Mouse (Mus musculus) liver, embryonic 15.5 days (tissue): ENCODE measurements around the gene Prg4. TPM values are rescaled to one million over a fixed set of nuclear protein-coding genes. Genes with fewer than 3 reads are reported as not detected.

ENCODE experiments used
- ATAC-seq: fragments of 200-750 bp; cut with Nextera tagmentation; 2 replicates; pipeline ENCODE4 v1.8.0; 2017; ENCODE audit warnings: moderate number of reproducible peaks, mild to moderate bottlenecking, moderate library complexity; ENCODE audit not compliant: insufficient read depth
- H3K27ac ChIP-seq: fragments of 300-500 bp; sonication (generic); replicated peaks from 2 replicates; pipeline ENCODE4 v1.5.1; 2015; ENCODE audit warnings: mild to moderate bottlenecking, inconsistent platforms
- H3K27me3 ChIP-seq: fragments of 300-500 bp; sonication (generic); 2 replicates; pipeline ENCODE4 v1.6.1; 2015; ENCODE audit warnings: mild to moderate bottlenecking, inconsistent platforms
- H3K36me3 ChIP-seq: fragments of 300-500 bp; sonication (generic); replicated peaks from 2 replicates; pipeline ENCODE4 v1.6.1; 2015; ENCODE audit warnings: moderate library complexity, mild to moderate bottlenecking, inconsistent platforms
- H3K4me1 ChIP-seq: fragments of 300-500 bp; sonication (generic); replicated peaks from 2 replicates; pipeline ENCODE4 v1.6.1; 2015; ENCODE audit warnings: inconsistent platforms
- H3K4me2 ChIP-seq: fragments of 300-500 bp; sonication (generic); 2 replicates; pipeline ENCODE4 v1.6.1; 2015; ENCODE audit warnings: moderate library complexity, mild to moderate bottlenecking, inconsistent platforms
- H3K4me3 ChIP-seq: fragments of 300-500 bp; sonication (generic); replicated peaks from 2 replicates; pipeline ENCODE4 v1.5.1; 2015; ENCODE audit warnings: mild to moderate bottlenecking, inconsistent platforms
- H3K9ac ChIP-seq: fragments of 300-500 bp; sonication (generic); 2 replicates; pipeline ENCODE4 v1.6.1; 2015; ENCODE audit warnings: moderate library complexity, mild to moderate bottlenecking, inconsistent platforms
- H3K9me3 ChIP-seq: fragments of 300-500 bp; sonication (generic); replicated peaks from 2 replicates; pipeline ENCODE4 v1.6.1; 2016; ENCODE audit warnings: inconsistent platforms
- WGBS: fragments of 180-500 bp; shearing (Covaris S2); methylation state at CpG from one replicate; pipeline ENCODE4 v1.1.7; 2015; ENCODE audit warnings: mixed read lengths; ENCODE audit not compliant: insufficient replicate concordance; 5-methylcytosine and 5-hydroxymethylcytosine counted together
- polyA plus RNA-seq: library from polyadenylated mRNA; unstranded; fragments of >200 nt; fragmentation: Nextera tagmentation; extraction: Ambion mirVana; gene quantifications from 2 replicates; pipeline ENCODE4 v1.2.1, GENCODE M21; 2015

The Prg4 gene
- polyA plus RNA-seq: 0.06 and 0.14 TPM in 2 replicates

- no peak within 1 kb of the TSS for H3K9ac ChIP-seq
- H3K4me1 ChIP-seq: no peaks in the 10 kb centered on the region
- 66% methylated on average over 3 of the region's 3 CpGs for WGBS
- ATAC-seq: no peak
- H3K4me3 ChIP-seq: no peak within 1 kb of the TSS
- no peak within 1 kb of the TSS for H3K27ac ChIP-seq
- H3K9me3 ChIP-seq: no peaks in the 10 kb centered on the region
- no peaks in the 10 kb centered on the region for H3K36me3 ChIP-seq
- H3K27me3 ChIP-seq: no peaks in the 10 kb centered on the region
- no peak within 1 kb of the TSS for H3K4me2 ChIP-seq
Measured at GRCm38 (mm10) chr1:150466132-150466531, at the start of gene Prg4. TSS of gene Prg4 (minus strand) at chr1:150466165.

- ATAC-seq: no peak
- 69% methylated on average over 2 of the region's 2 CpGs for WGBS
- H3K4me3 ChIP-seq: no peak overlapping the region
- no peaks in the 10 kb centered on the region for H3K27me3 ChIP-seq
- H3K9me3 ChIP-seq: no peaks in the 10 kb centered on the region
- H3K9ac ChIP-seq: no peak overlapping the region
- H3K27ac ChIP-seq: no peak overlapping the region
- H3K36me3 ChIP-seq: no peaks in the 10 kb centered on the region
- H3K4me1 ChIP-seq: no peaks in the 10 kb centered on the region
- no peak overlapping the region for H3K4me2 ChIP-seq
Measured at GRCm38 (mm10) chr1:150513041-150513440, 47.1 kb upstream of the Prg4 start.

GRCm38 (mm10) chr1:150505794-150506193 is 39.8 kb upstream of the Prg4 start:
- Histone ChIP-seq H3K27me3 (no peaks in the 10 kb centered on the region), H3K4me3 (no peak overlapping the region), H3K27ac (no peak overlapping the region), H3K36me3 (no peaks in the 10 kb centered on the region), H3K4me1 (no peaks in the 10 kb centered on the region), H3K9me3 (no peaks in the 10 kb centered on the region), H3K4me2 (no peak overlapping the region), H3K9ac (no peak overlapping the region)
- 13% methylated on average over 2 of the region's 2 CpGs for WGBS
- ATAC-seq: no peak

- H3K27me3 ChIP-seq: no peaks in the 10 kb centered on the region
- H3K4me3 ChIP-seq: no peak overlapping the region
- no peak overlapping the region for H3K9ac ChIP-seq
- H3K27ac ChIP-seq: no peak overlapping the region
- H3K4me1 ChIP-seq: no peaks in the 10 kb centered on the region
- H3K4me2 ChIP-seq: no peak overlapping the region
- ATAC-seq: no peak
- H3K36me3 ChIP-seq: no peaks in the 10 kb centered on the region
- no peaks in the 10 kb centered on the region for H3K9me3 ChIP-seq
- 62% methylated on average over 4 of the region's 4 CpGs for WGBS
Measured at GRCm38 (mm10) chr1:150503321-150503720, 37.4 kb upstream of the Prg4 start.

- 54% methylated on average over 2 of the region's 2 CpGs for WGBS
- no peaks in the 10 kb centered on the region for H3K36me3 ChIP-seq
- no peak overlapping the region for H3K4me2 ChIP-seq
- H3K27ac ChIP-seq: no peak overlapping the region
- H3K27me3 ChIP-seq: no peaks in the 10 kb centered on the region
- H3K9me3 ChIP-seq: no peaks in the 10 kb centered on the region
- ATAC-seq: no peak
- H3K9ac ChIP-seq: no peak overlapping the region
- no peak overlapping the region for H3K4me3 ChIP-seq
- H3K4me1 ChIP-seq: no peaks in the 10 kb centered on the region
Measured at GRCm38 (mm10) chr1:150498177-150498576, 32.2 kb upstream of the Prg4 start.

- Histone ChIP-seq H3K27ac (no peak overlapping the region), H3K9me3 (no peaks in the 10 kb centered on the region), H3K4me3 (no peak overlapping the region), H3K36me3 (no peaks in the 10 kb centered on the region), H3K27me3 (no peaks in the 10 kb centered on the region), H3K9ac (no peak overlapping the region), H3K4me1 (no peaks in the 10 kb centered on the region), H3K4me2 (no peak overlapping the region)
- WGBS: 39% methylated on average over 2 of the region's 2 CpGs
- no peak for ATAC-seq
Measured at GRCm38 (mm10) chr1:150497690-150498089, 31.7 kb upstream of the Prg4 start.

- no peaks in the 10 kb centered on the region for H3K27me3 ChIP-seq
- no peak for ATAC-seq
- H3K9ac ChIP-seq: no peak overlapping the region
- H3K4me3 ChIP-seq: no peak overlapping the region
- H3K9me3 ChIP-seq: no peaks in the 10 kb centered on the region
- H3K4me2 ChIP-seq: no peak overlapping the region
- WGBS: 52% methylated on average over 6 of the region's 6 CpGs
- H3K36me3 ChIP-seq: no peaks in the 10 kb centered on the region
- H3K27ac ChIP-seq: no peak overlapping the region
- no peaks in the 10 kb centered on the region for H3K4me1 ChIP-seq
Measured at GRCm38 (mm10) chr1:150496626-150497302, 30.8 kb upstream of the Prg4 start.

- no peaks in the 10 kb centered on the region for H3K36me3 ChIP-seq
- no peak for ATAC-seq
- H3K4me3 ChIP-seq: no peak overlapping the region
- no peaks in the 10 kb centered on the region for H3K27me3 ChIP-seq
- no peaks in the 10 kb centered on the region for H3K9me3 ChIP-seq
- H3K4me2 ChIP-seq: no peak overlapping the region
- WGBS: 85% methylated on average over 2 of the region's 2 CpGs
- no peak overlapping the region for H3K27ac ChIP-seq
- no peaks in the 10 kb centered on the region for H3K4me1 ChIP-seq
- no peak overlapping the region for H3K9ac ChIP-seq
Measured at GRCm38 (mm10) chr1:150489148-150489547, 23.2 kb upstream of the Prg4 start.

- Histone ChIP-seq H3K4me3 (no peak overlapping the region), H3K36me3 (no peaks in the 10 kb centered on the region), H3K27me3 (no peaks in the 10 kb centered on the region), H3K4me1 (no peaks in the 10 kb centered on the region), H3K9me3 (no peaks in the 10 kb centered on the region), H3K4me2 (no peak overlapping the region), H3K9ac (no peak overlapping the region), H3K27ac (no peak overlapping the region)
- 59% methylated on average over 5 of the region's 5 CpGs for WGBS
- ATAC-seq: no peak
Measured at GRCm38 (mm10) chr1:150480674-150481073, 14.7 kb upstream of the Prg4 start.

- Histone ChIP-seq H3K27ac (no peak overlapping the region), H3K9me3 (no peaks in the 10 kb centered on the region), H3K4me3 (no peak overlapping the region), H3K9ac (no peak overlapping the region), H3K27me3 (no peaks in the 10 kb centered on the region), H3K4me1 (no peaks in the 10 kb centered on the region), H3K4me2 (no peak overlapping the region), H3K36me3 (no peaks in the 10 kb centered on the region)
- WGBS: 65% methylated on average over 7 of the region's 7 CpGs
- no peak for ATAC-seq
Measured at GRCm38 (mm10) chr1:150472525-150472924, 6.6 kb upstream of the Prg4 start.

GRCm38 (mm10) chr1:150469992-150470391 is 4.0 kb upstream of the Prg4 start:
- no peaks in the 10 kb centered on the region for H3K36me3 ChIP-seq
- H3K9me3 ChIP-seq: no peaks in the 10 kb centered on the region
- WGBS: 14% methylated on average over 3 of the region's 3 CpGs
- H3K4me1 ChIP-seq: no peaks in the 10 kb centered on the region
- no peak overlapping the region for H3K4me2 ChIP-seq
- no peak for ATAC-seq
- no peak overlapping the region for H3K4me3 ChIP-seq
- H3K9ac ChIP-seq: no peak overlapping the region
- H3K27me3 ChIP-seq: no peaks in the 10 kb centered on the region
- no peak overlapping the region for H3K27ac ChIP-seq

- H3K9me3 ChIP-seq: no peaks in the 10 kb centered on the region
- no peak overlapping the region for H3K9ac ChIP-seq
- H3K27ac ChIP-seq: no peak overlapping the region
- H3K4me1 ChIP-seq: no peaks in the 10 kb centered on the region
- ATAC-seq: no peak
- no peak overlapping the region for H3K4me3 ChIP-seq
- WGBS: 55% methylated on average over 10 of the region's 10 CpGs
- H3K4me2 ChIP-seq: no peak overlapping the region
- H3K36me3 ChIP-seq: no peaks in the 10 kb centered on the region
- H3K27me3 ChIP-seq: no peaks in the 10 kb centered on the region
Measured at GRCm38 (mm10) chr1:150465364-150465763, 601 bp downstream of the Prg4 start.
